Mouse (Mus musculus) left cerebral cortex, postnatal 4 days (tissue): ENCODE measurements at regions not wholly inside any gene's neighbourhood (a gene's known extent, or its start where the extent isn't known, plus 50 kb on each side); places are given as distances from the start of the nearest gene placed in this dataset.
A peak's percentile ranks its signal among the peaks of the same experiment; 100 is the strongest.
"Not testable (repeated sequence)": the region's sequence is repeated elsewhere in the genome, so short reads cannot be mapped to it uniquely, and the experiment has no call there.

ENCODE experiments used
- DNase-seq: peaks from one replicate; pipeline ENCODE4 v3.0.0-alpha.2; 2022
- intact Hi-C: fragments of 180-260 bp; cut with DNase I; formaldehyde crosslinking; loops from one replicate; pipeline ENCODE4 v1.15.1; 2025

- no peak for DNase-seq
- intact Hi-C loops = no loop called here
These were observed 141.3 kb upstream of the Ddhd1 start for GRCm38 (mm10) chr14:45799286-45799685.

- intact Hi-C loops = no loop called here
- DNase-seq = no peak
These were observed 148.0 kb upstream of the Ddhd1 start for GRCm38 (mm10) chr14:45805950-45806349.

GRCm38 (mm10) chr14:45806726-45807280, 148.9 kb upstream of the Ddhd1 start:
- intact Hi-C loops = no loop called here
- DNase-seq = peak; percentile 9

- no peak for DNase-seq
- intact Hi-C loops = no loop called here
These were observed 149.8 kb upstream of the Ddhd1 start for GRCm38 (mm10) chr14:45807767-45808166.

GRCm38 (mm10) chr14:45809491-45809890, 151.5 kb upstream of the Ddhd1 start:
- intact Hi-C loops = no loop called here

GRCm38 (mm10) chr14:45810101-45810500, 152.2 kb upstream of the Ddhd1 start:
- intact Hi-C loops = no loop called here
- DNase-seq = no peak

More at GRCm38 (mm10) chr14:45809491-45809890, 151.5 kb upstream of the Ddhd1 start:
- no peak for DNase-seq

- no peak for DNase-seq
- intact Hi-C loops = no loop called here
These were observed 152.7 kb upstream of the Ddhd1 start for GRCm38 (mm10) chr14:45810630-45811029.

- no peak for DNase-seq
- intact Hi-C loops = no loop called here
These were observed 157.7 kb upstream of the Ddhd1 start for GRCm38 (mm10) chr14:45815598-45815997.

GRCm38 (mm10) chr14:45816611-45817010, 158.7 kb upstream of the Ddhd1 start:
- DNase-seq, intact Hi-C loops: not testable (repeated sequence)

- no peak for DNase-seq
- intact Hi-C loops = no loop called here
These were observed 159.8 kb upstream of the Ddhd1 start for GRCm38 (mm10) chr14:45817756-45818155.

- intact Hi-C loops = no loop called here
These were observed 166.7 kb upstream of the Ddhd1 start for GRCm38 (mm10) chr14:45824601-45825000.

GRCm38 (mm10) chr14:45826023-45826422, 168.1 kb upstream of the Ddhd1 start:
- intact Hi-C loops = no loop called here

More at GRCm38 (mm10) chr14:45824601-45825000, 166.7 kb upstream of the Ddhd1 start:
- DNase-seq = no peak

GRCm38 (mm10) chr14:45827096-45827495, 169.2 kb upstream of the Ddhd1 start:
- no peak for DNase-seq
- intact Hi-C loops = no loop called here

More at GRCm38 (mm10) chr14:45826023-45826422, 168.1 kb upstream of the Ddhd1 start:
- no peak for DNase-seq

- intact Hi-C loops = no loop called here
- no peak for DNase-seq
These were observed 172.5 kb upstream of the Ddhd1 start for GRCm38 (mm10) chr14:45830457-45830856.

GRCm38 (mm10) chr14:45837039-45837438, 179.1 kb upstream of the Ddhd1 start:
- DNase-seq = no peak
- intact Hi-C loops = no loop called here

- intact Hi-C loops = no loop called here
- peak; percentile 2 for DNase-seq
These were observed 185.9 kb upstream of the Ddhd1 start for GRCm38 (mm10) chr14:45843829-45844228.

GRCm38 (mm10) chr14:45850588-45850987, 192.6 kb upstream of the Ddhd1 start:
- no peak for DNase-seq

GRCm38 (mm10) chr14:45878428-45878827, 220.5 kb upstream of the Ddhd1 start:
- intact Hi-C loops = loop anchor here (10.0 kb wide), 2 partner anchors 686 to 846 kb away; no protein-coding TSS in a partner anchor
- DNase-seq = peak; percentile 30

More at GRCm38 (mm10) chr14:45850588-45850987, 192.6 kb upstream of the Ddhd1 start:
- intact Hi-C loops = no loop called here

- intact Hi-C loops = no loop called here
- DNase-seq = no peak
These were observed 262.8 kb upstream of the Ddhd1 start for GRCm38 (mm10) chr14:45920783-45921182.

- no peak for DNase-seq
These were observed 285.6 kb upstream of the Ddhd1 start for GRCm38 (mm10) chr14:45943581-45943980.

GRCm38 (mm10) chr14:45944101-45944500, 286.2 kb upstream of the Ddhd1 start:
- intact Hi-C loops = no loop called here
- no peak for DNase-seq

More at GRCm38 (mm10) chr14:45943581-45943980, 285.6 kb upstream of the Ddhd1 start:
- intact Hi-C loops = no loop called here

GRCm38 (mm10) chr14:45944506-45944905, 286.6 kb upstream of the Ddhd1 start:
- DNase-seq = no peak
- intact Hi-C loops = no loop called here

GRCm38 (mm10) chr14:45956624-45957023, 298.7 kb upstream of the Ddhd1 start:
- intact Hi-C loops = no loop called here
- DNase-seq = no peak
